Mouse (Mus musculus) midbrain, embryonic 13.5 days (tissue): ENCODE measurements around the gene Pde11a. TPM values are rescaled to one million over a fixed set of nuclear protein-coding genes. Genes with fewer than 3 reads are reported as not detected.

Source experiments
- ATAC-seq: fragments of 200-750 bp; cut with Nextera tagmentation; 2 replicates; pipeline ENCODE4 v1.8.0; 2017; ENCODE audit warnings: mild to moderate bottlenecking, moderate TSS enrichment, moderate library complexity
- H3K27ac ChIP-seq: fragments of 300-500 bp; sonication (generic); 2 replicates; pipeline ENCODE4 v1.5.1; 2015; ENCODE audit warnings: inconsistent platforms, mild to moderate bottlenecking, moderate library complexity
- H3K27me3 ChIP-seq: fragments of 300-500 bp; sonication (generic); 2 replicates; pipeline ENCODE4 v1.6.1; 2015; ENCODE audit warnings: mild to moderate bottlenecking, inconsistent platforms
- H3K36me3 ChIP-seq: fragments of 300-500 bp; sonication (generic); 2 replicates; pipeline ENCODE4 v1.6.1; 2015; ENCODE audit warnings: mild to moderate bottlenecking, inconsistent platforms
- H3K4me1 ChIP-seq: fragments of 300-500 bp; sonication (generic); replicated peaks from 2 replicates; pipeline ENCODE4 v1.6.1; 2015; ENCODE audit warnings: inconsistent platforms
- H3K4me2 ChIP-seq: fragments of 300-500 bp; sonication (generic); replicated peaks from 2 replicates; pipeline ENCODE4 v1.6.1; 2015; ENCODE audit warnings: moderate library complexity, mild to moderate bottlenecking, inconsistent platforms
- H3K4me3 ChIP-seq: fragments of 300-500 bp; sonication (generic); replicated peaks from 2 replicates; pipeline ENCODE4 v1.5.1; 2015; ENCODE audit warnings: mild to moderate bottlenecking, inconsistent platforms
- H3K9ac ChIP-seq: fragments of 300-500 bp; sonication (generic); replicated peaks from 2 replicates; pipeline ENCODE4 v1.6.1; 2015; ENCODE audit warnings: mild to moderate bottlenecking, inconsistent platforms
- H3K9me3 ChIP-seq: fragments of 300-500 bp; sonication (generic); 2 replicates; pipeline ENCODE4 v1.6.1; 2016; ENCODE audit warnings: mild to moderate bottlenecking, inconsistent platforms
- WGBS: fragments of 180-500 bp; shearing (Covaris S2); methylation state at CpG from one replicate; pipeline ENCODE4 v1.1.7; 2015; 5-methylcytosine and 5-hydroxymethylcytosine counted together
- polyA plus RNA-seq: library from polyadenylated mRNA; unstranded; fragments of >200 nt; fragmentation: Nextera tagmentation; extraction: Ambion mirVana; gene quantifications from 2 replicates; pipeline ENCODE4 v1.2.1, GENCODE M21; 2015

Gene Pde11a
- polyA plus RNA-seq, 1 experiment from 2014 or later: 0.44 TPM

DNA sequence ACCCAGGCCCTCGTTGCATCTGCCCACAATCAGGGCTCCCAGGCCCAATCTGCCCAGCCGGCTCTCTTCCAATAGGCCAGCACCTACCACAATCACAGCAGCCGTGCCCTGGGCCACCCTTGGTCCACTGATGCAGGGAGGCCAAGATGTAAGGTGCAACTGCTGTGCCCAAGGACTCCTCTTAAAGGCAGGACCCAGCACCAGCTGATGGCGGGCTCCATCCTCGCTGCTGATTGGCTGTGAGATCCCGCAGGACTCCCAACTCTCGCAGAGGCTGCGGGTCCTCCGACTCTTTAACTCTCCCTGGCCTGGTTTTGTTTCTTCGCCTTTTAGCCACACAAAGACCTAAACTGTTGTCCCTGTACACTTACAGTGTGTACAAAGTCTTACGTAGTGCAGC lies 21.7 kb upstream of the Pde11a start, which contains the start of gene Cyct:
Gene Cyct, minus strand, starts transcription at position 225 of the 400 bp plus-strand sequence.
- WGBS: 88% methylated on average over 11 of the region's 11 CpGs
- H3K27me3 ChIP-seq: no peaks in the 10 kb centered on the region
- no peak within 1 kb of the TSS for H3K9ac ChIP-seq
- H3K36me3 ChIP-seq: no peaks in the 10 kb centered on the region
- no peak within 1 kb of the TSS for H3K4me2 ChIP-seq
- no peak within 1 kb of the TSS for H3K4me3 ChIP-seq
- no peaks in the 10 kb centered on the region for H3K9me3 ChIP-seq
- H3K27ac ChIP-seq: no peak within 1 kb of the TSS
- ATAC-seq: no peak
- no peaks in the 10 kb centered on the region for H3K4me1 ChIP-seq

DNA sequence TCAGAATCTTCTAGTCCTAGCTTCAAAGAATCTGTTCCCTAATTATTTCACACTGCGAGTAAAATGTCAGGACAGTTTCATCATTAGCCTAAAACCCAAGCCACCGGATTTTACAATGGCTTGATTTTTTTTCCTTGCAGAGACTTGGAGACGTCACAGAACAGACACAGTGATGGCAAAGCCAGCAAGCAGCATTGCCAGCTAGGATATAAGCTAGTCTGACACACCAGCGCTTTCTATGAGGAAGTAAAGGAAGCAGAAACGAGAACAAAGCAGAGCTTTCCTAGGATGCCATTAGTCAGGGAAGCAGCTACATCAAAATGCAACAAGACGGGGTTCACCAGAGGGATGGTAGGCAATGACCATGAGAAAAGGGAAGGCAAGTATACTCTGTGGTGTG lies 9.3 kb upstream of the Pde11a start:
- Histone ChIP-seq H3K27me3 (no peaks in the 10 kb centered on the region), H3K4me2 (no peak overlapping the region), H3K27ac (no peak overlapping the region), H3K4me3 (no peak overlapping the region), H3K9me3 (no peaks in the 10 kb centered on the region), H3K4me1 (no peaks in the 10 kb centered on the region), H3K9ac (no peak overlapping the region), H3K36me3 (no peaks in the 10 kb centered on the region)
- no peak for ATAC-seq
- 66% methylated on average over 6 of the region's 6 CpGs for WGBS

DNA sequence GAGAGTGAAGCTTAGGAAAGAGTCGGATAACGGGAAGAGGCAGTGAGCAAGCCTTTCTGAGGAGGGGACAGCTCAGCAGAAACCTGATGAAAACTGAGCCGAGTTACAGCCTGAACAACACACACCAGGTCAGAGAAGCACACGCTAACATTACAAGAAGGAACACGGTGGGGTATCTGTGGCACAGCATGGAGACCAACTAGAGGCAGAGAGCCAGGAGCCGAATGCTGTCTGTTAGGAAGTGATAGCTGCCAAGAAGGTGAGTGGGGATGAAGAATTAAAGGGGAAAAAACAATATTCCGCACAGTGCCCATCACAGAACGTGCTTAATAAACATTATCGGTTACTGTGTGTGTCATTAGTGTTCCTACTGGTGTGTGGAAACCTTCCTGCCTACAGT lies 3.6 kb upstream of the Pde11a start:
- H3K36me3 ChIP-seq: no peaks in the 10 kb centered on the region
- H3K27me3 ChIP-seq: peaks cover 22% of the 10 kb centered on the region
- no peak overlapping the region for H3K27ac ChIP-seq
- H3K4me3 ChIP-seq: no peak overlapping the region
- H3K9ac ChIP-seq: no peak overlapping the region
- H3K9me3 ChIP-seq: no peaks in the 10 kb centered on the region
- peaks cover 12% of the 10 kb centered on the region for H3K4me1 ChIP-seq
- 91% methylated on average over 9 of the region's 9 CpGs for WGBS
- ATAC-seq: no peak
- no peak overlapping the region for H3K4me2 ChIP-seq

GRCm38 (mm10) chr2:76334596-76334995 lies 4.0 kb downstream of the Pde11a start:
- Histone ChIP-seq H3K36me3 (no peaks in the 10 kb centered on the region), H3K9ac (no peak overlapping the region), H3K4me2 (no peak overlapping the region), H3K9me3 (no peaks in the 10 kb centered on the region), H3K4me1 (peaks cover 12% of the 10 kb centered on the region), H3K4me3 (no peak overlapping the region), H3K27ac (no peak overlapping the region), H3K27me3 (peaks cover 22% of the 10 kb centered on the region)
- 80% methylated on average over 5 of the region's 5 CpGs for WGBS
- no peak for ATAC-seq

- WGBS: 78% methylated on average over 11 of the region's 11 CpGs
- H3K27ac ChIP-seq: no peak overlapping the region
- H3K4me2 ChIP-seq: no peak overlapping the region
- H3K4me1 ChIP-seq: no peaks in the 10 kb centered on the region
- H3K36me3 ChIP-seq: no peaks in the 10 kb centered on the region
- H3K27me3 ChIP-seq: peaks cover 3% of the 10 kb centered on the region; the same call in 1 of the 2 replicates
- no peak overlapping the region for H3K9ac ChIP-seq
- H3K9me3 ChIP-seq: no peaks in the 10 kb centered on the region
- H3K4me3 ChIP-seq: no peak overlapping the region
- no peak for ATAC-seq
Measured at GRCm38 (mm10) chr2:76332161-76332805, 6.3 kb downstream of the Pde11a start.

DNA sequence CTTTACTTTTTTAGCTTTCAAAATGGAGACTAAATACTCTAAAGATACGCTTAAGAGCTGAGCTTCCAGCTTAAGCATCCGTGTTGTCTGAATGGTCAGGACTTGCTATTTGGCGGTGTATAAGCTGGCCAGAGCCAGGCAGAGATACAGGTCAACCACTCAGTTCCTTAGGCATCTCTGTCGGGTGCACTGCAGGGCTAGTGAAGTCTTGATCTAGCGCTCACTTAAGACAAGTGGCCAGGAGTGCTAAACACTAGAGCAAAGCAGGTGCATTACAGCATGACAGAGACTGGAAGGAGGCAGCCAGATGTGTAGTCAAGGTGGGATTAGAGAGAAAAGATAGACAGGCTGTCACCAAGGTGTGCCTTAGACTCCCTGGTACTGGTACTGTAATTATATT lies 8.5 kb downstream of the Pde11a start:
- Histone ChIP-seq H3K9ac (no peak overlapping the region), H3K4me3 (no peak overlapping the region), H3K36me3 (no peaks in the 10 kb centered on the region), H3K27ac (no peak overlapping the region), H3K27me3 (no peaks in the 10 kb centered on the region), H3K4me1 (no peaks in the 10 kb centered on the region), H3K4me2 (no peak overlapping the region), H3K9me3 (no peaks in the 10 kb centered on the region)
- WGBS: 91% methylated on average over 5 of the region's 5 CpGs
- ATAC-seq: no peak

DNA sequence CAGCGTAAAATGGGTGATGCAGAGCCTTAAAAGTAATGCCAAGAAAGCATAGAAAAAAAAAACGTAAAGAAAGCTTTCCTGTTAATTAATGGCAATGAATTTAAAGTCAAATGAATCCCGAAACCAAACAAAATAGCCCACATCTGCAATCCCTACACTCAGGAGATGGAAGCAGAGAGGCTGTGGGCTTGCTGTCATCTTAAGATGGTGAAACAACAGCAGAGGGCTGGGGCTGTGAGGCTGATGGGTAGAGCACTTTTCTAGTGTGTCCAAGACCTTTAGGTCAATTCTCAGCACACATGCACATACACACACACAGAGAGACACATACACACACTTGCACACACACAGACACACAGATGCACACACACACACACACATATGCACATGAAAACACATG lies 12.4 kb downstream of the Pde11a start:
- Histone ChIP-seq H3K9me3 (no peaks in the 10 kb centered on the region), H3K4me1 (no peaks in the 10 kb centered on the region), H3K36me3 (no peaks in the 10 kb centered on the region), H3K27ac (no peak overlapping the region), H3K4me2 (no peak overlapping the region), H3K4me3 (no peak overlapping the region), H3K27me3 (no peaks in the 10 kb centered on the region), H3K9ac (no peak overlapping the region)
- ATAC-seq: no peak
- 90% methylated on average over 3 of the region's 3 CpGs for WGBS

- no peak overlapping the region for H3K9ac ChIP-seq
- H3K27ac ChIP-seq: no peak overlapping the region
- WGBS: 86% methylated on average over 5 of the region's 5 CpGs
- no peak overlapping the region for H3K4me3 ChIP-seq
- no peaks in the 10 kb centered on the region for H3K36me3 ChIP-seq
- no peaks in the 10 kb centered on the region for H3K27me3 ChIP-seq
- H3K4me1 ChIP-seq: no peaks in the 10 kb centered on the region
- no peak overlapping the region for H3K4me2 ChIP-seq
- no peaks in the 10 kb centered on the region for H3K9me3 ChIP-seq
- no peak for ATAC-seq
Measured at GRCm38 (mm10) chr2:76324463-76324862, 14.1 kb downstream of the Pde11a start.

GRCm38 (mm10) chr2:76323185-76323875 lies 15.2 kb downstream of the Pde11a start:
- Histone ChIP-seq H3K4me1 (no peaks in the 10 kb centered on the region), H3K36me3 (no peaks in the 10 kb centered on the region), H3K9ac (no peak overlapping the region), H3K4me3 (no peak overlapping the region), H3K9me3 (no peaks in the 10 kb centered on the region), H3K27me3 (no peaks in the 10 kb centered on the region), H3K4me2 (no peak overlapping the region), H3K27ac (no peak overlapping the region)
- no peak for ATAC-seq
- WGBS: 86% methylated on average over 21 of the region's 21 CpGs

GRCm38 (mm10) chr2:76320336-76320735 lies 18.2 kb downstream of the Pde11a start:
- H3K9ac ChIP-seq: no peak overlapping the region
- H3K4me3 ChIP-seq: no peak overlapping the region
- no peak overlapping the region for H3K27ac ChIP-seq
- ATAC-seq: no peak
- H3K36me3 ChIP-seq: no peaks in the 10 kb centered on the region
- whole genome bisulfite sequencing: 90% methylated on average over 6 of the region's 6 CpGs
- no peaks in the 10 kb centered on the region for H3K27me3 ChIP-seq
- no peaks in the 10 kb centered on the region for H3K9me3 ChIP-seq
- no peak overlapping the region for H3K4me2 ChIP-seq
- H3K4me1 ChIP-seq: no peaks in the 10 kb centered on the region

- no peaks in the 10 kb centered on the region for H3K27me3 ChIP-seq
- H3K4me2 ChIP-seq: no peak overlapping the region
- H3K4me1 ChIP-seq: no peaks in the 10 kb centered on the region
- H3K9ac ChIP-seq: no peak overlapping the region
- no peaks in the 10 kb centered on the region for H3K36me3 ChIP-seq
- no peak overlapping the region for H3K27ac ChIP-seq
- no peaks in the 10 kb centered on the region for H3K9me3 ChIP-seq
- 89% methylated on average over 6 of the region's 6 CpGs for WGBS
- no peak for ATAC-seq
- no peak overlapping the region for H3K4me3 ChIP-seq
Measured at GRCm38 (mm10) chr2:76319231-76319630, 19.3 kb downstream of the Pde11a start.

GRCm38 (mm10) chr2:76287671-76288070 lies 50.9 kb downstream of the Pde11a start:
- H3K36me3 ChIP-seq: no peaks in the 10 kb centered on the region
- no peak overlapping the region for H3K27ac ChIP-seq
- H3K27me3 ChIP-seq: no peaks in the 10 kb centered on the region
- no peaks in the 10 kb centered on the region for H3K9me3 ChIP-seq
- WGBS: 86% methylated on average over 3 of the region's 3 CpGs
- ATAC-seq: no peak
- H3K4me3 ChIP-seq: no peak overlapping the region
- H3K9ac ChIP-seq: no peak overlapping the region
- H3K4me2 ChIP-seq: no peak overlapping the region
- no peaks in the 10 kb centered on the region for H3K4me1 ChIP-seq
